Mouse (Mus musculus): ENCODE results near the gene Fig4. TPM values are rescaled to one million over a fixed set of nuclear protein-coding genes. Genes with fewer than 3 reads are reported as not detected.

The Fig4 gene
- polyA plus RNA-seq, 1 experiment from 2014 or later = 16.9 TPM

DNA sequence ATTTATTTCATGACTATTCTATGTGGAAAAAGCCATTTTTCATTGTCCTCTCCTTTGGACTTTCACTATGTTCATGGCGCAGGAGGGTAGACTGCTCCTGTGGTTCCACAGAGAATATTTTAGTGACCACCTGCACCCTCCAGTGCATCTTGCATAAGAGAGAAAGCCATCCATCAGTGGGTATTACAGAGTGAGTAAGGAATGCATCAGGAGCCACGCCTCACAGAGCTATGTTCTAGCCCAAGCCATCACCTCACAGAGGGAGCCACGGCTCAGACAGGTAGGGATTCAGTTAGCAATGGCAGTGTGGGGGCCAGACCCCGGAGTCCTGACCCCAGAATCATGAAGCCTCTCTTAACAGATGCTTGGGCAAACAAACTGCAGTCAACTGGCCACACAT is 93.5 kb downstream of the Fig4 start:
- no peak overlapping the region for H3K4me2 ChIP-seq (ENCODE audit: low read depth, low read length)
- no peak overlapping the region for H3K4me3 ChIP-seq (ENCODE audit: low read length)
- H3K36me3 ChIP-seq (ENCODE audit: control insufficient read depth, insufficient read depth, low read length) = no peaks in the 10 kb centered on the region
- H3K27ac ChIP-seq (ENCODE audit: low read length) = no peak overlapping the region
- H3K27me3 ChIP-seq (ENCODE audit: control insufficient read depth, insufficient read depth, low read depth, low read length) = no peaks in the 10 kb centered on the region
- H3K9ac ChIP-seq (ENCODE audit: low read length) = no peak overlapping the region
- no peaks in the 10 kb centered on the region for H3K9me3 ChIP-seq (ENCODE audit: control insufficient read depth, low read length)
- no peak for ATAC-seq (ENCODE audit: low read depth)
- 49% methylated on average over 4 of the region's 4 CpGs for WGBS
- H3K4me1 ChIP-seq (replicated peaks; ENCODE audit: control insufficient read depth, insufficient read depth, low read length) = 0 out of 2 replicates have a peak, but pooled peaks cover 2% of the 10 kb centered on the region

DNA sequence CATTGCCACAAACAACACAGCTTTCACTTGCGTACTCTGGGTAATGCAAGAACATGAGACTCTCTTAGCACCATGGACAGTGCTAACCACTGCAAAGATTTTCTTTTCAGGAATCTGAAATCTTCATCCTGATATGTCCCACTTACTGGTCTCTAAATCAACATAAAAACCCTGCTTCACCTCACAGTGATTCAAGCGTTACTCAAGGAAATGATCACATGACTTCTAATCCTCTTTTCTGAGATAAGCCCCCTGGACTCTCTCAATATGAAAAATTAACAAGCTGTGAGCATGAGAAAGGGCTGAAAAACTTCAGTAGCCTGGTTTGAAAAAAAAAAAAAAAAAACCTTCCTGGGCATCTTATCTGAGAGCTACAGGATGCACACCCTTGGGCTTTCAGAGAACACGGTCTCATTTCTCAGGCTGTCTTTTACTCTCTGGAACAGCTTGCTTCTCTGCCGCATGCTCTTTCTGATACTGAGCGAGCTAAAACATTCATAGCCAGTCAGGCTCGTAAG is 94.1 kb downstream of the Fig4 start:
- no peaks in the 10 kb centered on the region for H3K36me3 ChIP-seq (ENCODE audit: control insufficient read depth, insufficient read depth, low read length)
- WGBS = 54% methylated on average over 6 of the region's 6 CpGs
- H3K27ac ChIP-seq (ENCODE audit: low read length) = no peak overlapping the region
- 0 out of 2 replicates have a peak, but pooled peaks cover 2% of the 10 kb centered on the region for H3K4me1 ChIP-seq (replicated peaks; ENCODE audit: control insufficient read depth, insufficient read depth, low read length)
- H3K4me2 ChIP-seq (ENCODE audit: low read depth, low read length) = no peak overlapping the region
- no peak overlapping the region for H3K4me3 ChIP-seq (ENCODE audit: low read length)
- H3K27me3 ChIP-seq (ENCODE audit: control insufficient read depth, insufficient read depth, low read depth, low read length) = no peaks in the 10 kb centered on the region
- H3K9me3 ChIP-seq (ENCODE audit: control insufficient read depth, low read length) = no peaks in the 10 kb centered on the region
- H3K9ac ChIP-seq (ENCODE audit: low read length) = no peak overlapping the region
- ATAC-seq (ENCODE audit: low read depth) = no peak

DNA sequence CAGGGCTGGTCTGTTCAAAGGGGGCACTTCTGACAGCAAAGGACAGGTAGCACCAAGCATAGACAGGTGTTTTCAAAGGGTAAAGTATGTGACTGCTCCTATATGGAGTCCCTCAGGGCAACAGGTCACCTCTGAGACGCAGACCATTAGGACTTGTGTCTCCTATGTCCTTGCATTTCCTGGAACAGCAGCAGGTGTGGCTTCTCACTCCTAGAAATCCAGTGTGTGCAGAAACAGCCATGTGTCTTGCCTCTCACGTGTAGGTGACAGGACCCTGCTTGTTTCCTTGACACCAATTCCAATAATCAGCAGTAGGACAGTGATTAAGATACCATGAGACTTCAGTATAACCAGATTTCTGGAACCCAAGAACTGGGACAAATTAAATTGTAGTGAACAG is 97.4 kb downstream of the Fig4 start:
- Histone ChIP-seq H3K27ac (ENCODE audit: low read length) (no peak overlapping the region), H3K9ac (ENCODE audit: low read length) (no peak overlapping the region), H3K9me3 (ENCODE audit: control insufficient read depth, low read length) (no peaks in the 10 kb centered on the region), H3K36me3 (ENCODE audit: control insufficient read depth, insufficient read depth, low read length) (no peaks in the 10 kb centered on the region), H3K27me3 (ENCODE audit: control insufficient read depth, insufficient read depth, low read depth, low read length) (no peaks in the 10 kb centered on the region), H3K4me2 (ENCODE audit: low read depth, low read length) (no peak overlapping the region), H3K4me3 (ENCODE audit: low read length) (no peak overlapping the region), H3K4me1 (replicated peaks; ENCODE audit: control insufficient read depth, insufficient read depth, low read length) (0 out of 2 replicates have a peak, but pooled peaks cover 2% of the 10 kb centered on the region)
- ATAC-seq (ENCODE audit: low read depth) = no peak
- 30% methylated on average over 2 of the region's 2 CpGs for WGBS

DNA sequence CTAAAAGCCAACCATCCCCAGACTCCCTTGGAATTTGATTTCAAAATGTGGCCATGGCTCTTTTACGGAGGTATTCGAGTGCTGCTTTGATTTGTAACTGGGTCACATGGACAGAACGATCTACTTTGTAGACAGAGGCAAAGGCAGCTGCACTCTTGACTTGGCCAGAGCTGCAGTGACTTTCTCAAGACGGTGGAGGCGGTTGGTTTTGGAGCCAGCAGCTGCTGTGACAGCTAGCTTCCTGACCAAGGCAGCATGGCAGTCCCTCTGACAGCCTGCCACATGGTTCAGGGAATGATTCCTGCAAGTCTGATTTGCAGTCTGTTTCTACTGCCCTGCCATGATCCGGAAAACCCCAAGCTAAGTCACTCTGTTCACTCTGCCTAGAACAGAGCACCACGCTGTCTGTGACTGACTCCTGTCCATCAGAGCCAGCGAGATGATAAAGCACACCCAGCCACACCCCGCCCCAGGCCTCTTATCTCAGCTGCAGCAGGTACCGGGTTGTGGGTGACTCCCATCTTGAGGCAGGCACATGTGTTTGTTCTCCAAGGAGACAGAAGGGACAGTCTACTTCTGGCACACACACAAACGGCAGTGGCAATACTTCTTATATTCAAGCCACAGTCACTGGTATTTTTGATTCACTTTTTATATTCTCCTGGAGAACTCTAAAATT is 98.3 kb downstream of the Fig4 start:
- H3K27ac ChIP-seq (ENCODE audit: low read length) = no peak overlapping the region
- no peak overlapping the region for H3K9ac ChIP-seq (ENCODE audit: low read length)
- WGBS = 22% methylated on average over 11 of the region's 11 CpGs
- no peak overlapping the region for H3K4me2 ChIP-seq (ENCODE audit: low read depth, low read length)
- H3K9me3 ChIP-seq (ENCODE audit: control insufficient read depth, low read length) = no peaks in the 10 kb centered on the region
- 0 out of 2 replicates have a peak, but pooled peaks cover under 1% of the 10 kb centered on the region for H3K4me1 ChIP-seq (replicated peaks; ENCODE audit: control insufficient read depth, insufficient read depth, low read length)
- no peak overlapping the region for H3K4me3 ChIP-seq (ENCODE audit: low read length)
- H3K36me3 ChIP-seq (ENCODE audit: control insufficient read depth, insufficient read depth, low read length) = no peaks in the 10 kb centered on the region
- ATAC-seq (ENCODE audit: low read depth) = no peak; the same call in 1 of the 2 replicates
- no peaks in the 10 kb centered on the region for H3K27me3 ChIP-seq (ENCODE audit: control insufficient read depth, insufficient read depth, low read depth, low read length)

DNA sequence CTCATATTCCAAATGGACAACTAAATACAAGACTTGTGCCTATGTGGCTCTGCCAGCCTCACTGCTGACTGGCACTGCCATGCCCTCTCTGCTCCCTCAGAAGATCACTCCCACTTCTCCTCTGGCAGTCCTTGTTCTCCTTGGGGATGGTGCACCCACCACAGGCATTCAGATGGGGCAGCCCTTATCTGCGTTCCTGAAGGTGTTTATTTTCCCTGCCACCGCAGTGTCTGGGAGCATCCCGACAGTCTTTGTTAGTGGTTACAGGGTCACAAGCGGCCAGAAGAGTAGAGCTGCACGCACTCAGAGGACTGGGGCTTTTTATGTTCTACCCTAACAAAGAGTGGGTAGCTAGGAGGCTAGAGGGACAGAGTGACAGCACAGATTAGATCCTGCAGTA is 98.9 kb downstream of the Fig4 start:
- ATAC-seq (ENCODE audit: low read depth) = no peak
- H3K4me2 ChIP-seq (ENCODE audit: low read depth, low read length) = no peak overlapping the region
- H3K27me3 ChIP-seq (ENCODE audit: control insufficient read depth, insufficient read depth, low read depth, low read length) = no peaks in the 10 kb centered on the region
- H3K4me3 ChIP-seq (ENCODE audit: low read length) = no peak overlapping the region
- H3K27ac ChIP-seq (ENCODE audit: low read length) = no peak overlapping the region
- WGBS = 17% methylated on average over 5 of the region's 5 CpGs
- no peak overlapping the region for H3K9ac ChIP-seq (ENCODE audit: low read length)
- H3K4me1 ChIP-seq (replicated peaks; ENCODE audit: control insufficient read depth, insufficient read depth, low read length) = no peaks in the 10 kb centered on the region
- H3K9me3 ChIP-seq (ENCODE audit: control insufficient read depth, low read length) = no peaks in the 10 kb centered on the region
- no peaks in the 10 kb centered on the region for H3K36me3 ChIP-seq (ENCODE audit: control insufficient read depth, insufficient read depth, low read length)

DNA sequence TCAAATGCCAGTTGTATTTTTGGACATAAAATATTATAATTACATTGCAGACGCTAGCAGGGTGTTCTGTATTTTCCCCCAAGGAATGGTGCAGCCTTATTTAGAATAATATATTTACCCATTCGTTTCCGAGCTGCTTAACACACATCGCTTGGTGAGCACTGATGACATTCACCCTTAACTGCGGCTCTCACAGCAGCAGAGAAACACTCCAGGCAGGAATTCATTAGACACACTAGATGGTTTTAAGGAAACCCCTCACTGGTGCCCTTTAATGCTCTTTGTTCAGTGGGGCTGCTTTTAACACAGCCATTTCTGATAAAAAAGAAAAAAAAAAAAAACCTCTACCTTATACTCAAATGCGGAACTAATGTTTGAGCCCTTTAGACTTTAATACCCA is 104.3 kb downstream of the Fig4 start:
- Histone ChIP-seq H3K36me3 (ENCODE audit: control insufficient read depth, insufficient read depth, low read length) (no peaks in the 10 kb centered on the region), H3K27me3 (ENCODE audit: control insufficient read depth, insufficient read depth, low read depth, low read length) (no peaks in the 10 kb centered on the region), H3K9ac (ENCODE audit: low read length) (no peak overlapping the region), H3K4me2 (ENCODE audit: low read depth, low read length) (no peak overlapping the region), H3K9me3 (ENCODE audit: control insufficient read depth, low read length) (no peaks in the 10 kb centered on the region), H3K4me1 (replicated peaks; ENCODE audit: control insufficient read depth, insufficient read depth, low read length) (no peaks in the 10 kb centered on the region), H3K27ac (ENCODE audit: low read length) (no peak overlapping the region), H3K4me3 (ENCODE audit: low read length) (no peak overlapping the region)
- 79% methylated on average over 6 of the region's 6 CpGs for WGBS
- no peak for ATAC-seq (ENCODE audit: low read depth)

DNA sequence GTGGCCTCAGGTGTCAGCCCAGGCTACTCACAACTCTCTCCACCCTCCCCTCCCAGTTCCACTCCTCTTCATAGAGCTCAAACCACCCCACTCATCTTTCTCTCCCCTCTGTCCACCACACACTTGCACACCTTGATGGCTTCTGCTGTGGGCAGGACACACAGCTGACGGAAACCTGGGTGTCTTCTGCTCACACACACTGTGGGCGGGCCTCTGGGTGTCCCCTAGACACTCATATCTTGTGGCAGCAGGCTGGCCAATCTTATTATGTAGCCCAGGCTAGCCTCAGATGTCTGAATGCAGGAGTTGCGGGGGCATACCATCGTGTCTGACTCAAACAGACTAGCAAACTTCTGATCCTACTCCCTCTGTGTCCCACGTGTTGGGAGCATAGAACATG is 105.3 kb downstream of the Fig4 start:
- WGBS = 90% methylated on average over 5 of the region's 5 CpGs

DNA sequence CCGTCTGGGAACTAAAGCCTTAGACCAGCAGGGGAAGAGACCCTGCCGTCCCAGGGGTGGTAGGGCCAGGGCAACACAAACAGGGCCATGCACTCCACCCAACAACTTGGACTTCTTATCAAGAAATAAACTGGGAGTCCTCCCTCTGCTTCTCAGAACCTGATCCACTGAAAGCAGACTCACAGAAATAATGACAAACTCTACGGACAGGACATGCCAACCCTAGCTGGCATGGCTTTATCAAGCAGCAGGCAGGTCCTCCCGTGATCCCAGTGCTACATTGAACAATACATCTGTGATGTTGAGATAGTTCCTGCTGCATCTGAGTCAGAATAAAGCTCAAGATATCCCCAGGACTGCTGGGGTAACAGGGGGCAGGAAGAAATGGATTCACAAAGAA is 106.8 kb downstream of the Fig4 start:
- H3K9me3 ChIP-seq (ENCODE audit: control insufficient read depth, low read length) = no peaks in the 10 kb centered on the region
- no peak for ATAC-seq (ENCODE audit: low read depth)
- 74% methylated on average over 4 of the region's 4 CpGs for WGBS
- H3K27me3 ChIP-seq (ENCODE audit: control insufficient read depth, insufficient read depth, low read depth, low read length) = no peaks in the 10 kb centered on the region
- H3K4me2 ChIP-seq (ENCODE audit: low read depth, low read length) = no peak overlapping the region
- H3K4me1 ChIP-seq (replicated peaks; ENCODE audit: control insufficient read depth, insufficient read depth, low read length) = no peaks in the 10 kb centered on the region
- no peak overlapping the region for H3K27ac ChIP-seq (ENCODE audit: low read length)
- H3K9ac ChIP-seq (ENCODE audit: low read length) = no peak overlapping the region
- no peak overlapping the region for H3K4me3 ChIP-seq (ENCODE audit: low read length)
- no peaks in the 10 kb centered on the region for H3K36me3 ChIP-seq (ENCODE audit: control insufficient read depth, insufficient read depth, low read length)

More for the DNA sequence above, 105.3 kb downstream of the Fig4 start:
- ATAC-seq (ENCODE audit: low read depth) = no peak
- Histone ChIP-seq H3K27ac (ENCODE audit: low read length) (no peak overlapping the region), H3K4me2 (ENCODE audit: low read depth, low read length) (no peak overlapping the region), H3K9ac (ENCODE audit: low read length) (no peak overlapping the region), H3K36me3 (ENCODE audit: control insufficient read depth, insufficient read depth, low read length) (no peaks in the 10 kb centered on the region), H3K4me3 (ENCODE audit: low read length) (no peak overlapping the region), H3K27me3 (ENCODE audit: control insufficient read depth, insufficient read depth, low read depth, low read length) (no peaks in the 10 kb centered on the region), H3K9me3 (ENCODE audit: control insufficient read depth, low read length) (no peaks in the 10 kb centered on the region), H3K4me1 (replicated peaks; ENCODE audit: control insufficient read depth, insufficient read depth, low read length) (no peaks in the 10 kb centered on the region)

DNA sequence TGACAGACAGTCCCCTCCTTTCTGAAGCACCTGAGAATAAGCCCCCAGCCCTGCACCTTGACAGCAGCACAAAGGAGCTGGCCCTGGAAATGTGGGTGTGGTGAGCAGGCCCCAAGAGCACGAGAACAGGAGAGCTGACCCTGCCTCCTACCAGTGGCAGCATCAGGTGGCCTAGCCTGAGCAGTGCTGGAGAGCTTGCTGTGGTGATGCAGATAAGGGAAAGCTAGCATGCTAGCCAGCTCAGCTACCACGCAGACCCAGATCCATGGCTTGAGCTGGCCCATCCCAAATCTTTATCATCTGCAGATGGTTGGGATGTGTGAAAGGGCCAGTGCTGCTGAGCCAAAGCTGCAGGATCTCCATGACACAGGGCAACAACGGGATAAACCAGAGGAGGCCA is 113.7 kb downstream of the Fig4 start:
- no peaks in the 10 kb centered on the region for H3K27me3 ChIP-seq (ENCODE audit: control insufficient read depth, insufficient read depth, low read depth, low read length)
- 63% methylated on average over 3 of the region's 3 CpGs for WGBS
- no peak for ATAC-seq (ENCODE audit: low read depth)

More for the DNA sequence above, 113.7 kb downstream of the Fig4 start:
- Histone ChIP-seq H3K27ac (ENCODE audit: low read length) (no peak overlapping the region), H3K9me3 (ENCODE audit: control insufficient read depth, low read length) (no peaks in the 10 kb centered on the region), H3K4me1 (replicated peaks; ENCODE audit: control insufficient read depth, insufficient read depth, low read length) (no peaks in the 10 kb centered on the region), H3K4me2 (ENCODE audit: low read depth, low read length) (no peak overlapping the region), H3K4me3 (ENCODE audit: low read length) (no peak overlapping the region), H3K9ac (ENCODE audit: low read length) (no peak overlapping the region), H3K36me3 (ENCODE audit: control insufficient read depth, insufficient read depth, low read length) (no peaks in the 10 kb centered on the region)
